Mouse (Mus musculus) limb, embryonic 10.5 days (tissue): ENCODE results near the gene Krt39. TPM values are rescaled to one million over a fixed set of nuclear protein-coding genes. Genes with fewer than 3 reads are reported as not detected.

Experiments
- DNase-seq: peaks from one replicate; pipeline ENCODE4 v3.0.0-alpha.2; 2017; ENCODE audit warnings: low spot score
- H3K27ac ChIP-seq: fragments of 300-500 bp; sonication (generic); 2 replicates; pipeline ENCODE4 v1.5.1; 2016; ENCODE audit warnings: mild to moderate bottlenecking
- H3K27me3 ChIP-seq: fragments of 300-500 bp; sonication (generic); 2 replicates; pipeline ENCODE4 v1.6.1; 2016; ENCODE audit warnings: low read depth, mild to moderate bottlenecking; ENCODE audit not compliant: poor library complexity, severe bottlenecking
- H3K36me3 ChIP-seq: fragments of 300-500 bp; sonication (generic); 2 replicates; pipeline ENCODE4 v1.6.1; 2016; ENCODE audit warnings: mild to moderate bottlenecking, moderate library complexity
- H3K4me1 ChIP-seq: fragments of 300-500 bp; sonication (generic); 2 replicates; pipeline ENCODE4 v1.6.1; 2016
- H3K4me3 ChIP-seq: fragments of 300-500 bp; sonication (generic); 2 replicates; pipeline ENCODE4 v1.5.1; 2016; ENCODE audit warnings: mild to moderate bottlenecking, moderate library complexity
- H3K9me3 ChIP-seq: fragments of 300-500 bp; sonication (generic); replicated peaks from 2 replicates; pipeline ENCODE4 v1.6.1; 2016; ENCODE audit warnings: mild to moderate bottlenecking
- WGBS: fragments of 180-500 bp; shearing (Covaris S2); methylation state at CpG from one replicate; pipeline ENCODE4 v1.1.7; 2016; 5-methylcytosine and 5-hydroxymethylcytosine counted together
- polyA plus RNA-seq: library from polyadenylated mRNA; unstranded; fragments of >200 nt; fragmentation: Nextera tagmentation; extraction: Ambion mirVana; gene quantifications from 2 replicates; pipeline ENCODE4 v1.2.1, GENCODE M21; 2016

Krt39 gene
- 0.16 and 0.20 TPM in 2 replicates for polyA plus RNA-seq

- no peaks in the 10 kb centered on the region for H3K36me3 ChIP-seq
- WGBS: 44% methylated on average over 13 of the region's 13 CpGs
- DNase-seq: no peak
- H3K27ac ChIP-seq: no peak within 1 kb of the TSS
- H3K9me3 ChIP-seq: no peaks in the 10 kb centered on the region
- no peaks in the 10 kb centered on the region for H3K4me1 ChIP-seq
- H3K27me3 ChIP-seq: no peaks in the 10 kb centered on the region
- no peak within 1 kb of the TSS for H3K4me3 ChIP-seq
These were observed at the start of gene Krt39 for GRCm38 (mm10) chr11:99521288-99521860. Gene Krt39 (minus strand): TSS chr11:99521338.

GRCm38 (mm10) chr11:99566530-99566929, 45.4 kb upstream of the Krt39 start, which contains the start of gene Krtap3-1:
Gene Krtap3-1 (minus strand): TSS chr11:99566630.
- no peak within 1 kb of the TSS for H3K27ac ChIP-seq
- no peaks in the 10 kb centered on the region for H3K9me3 ChIP-seq
- no peaks in the 10 kb centered on the region for H3K27me3 ChIP-seq
- DNase-seq: no peak
- no peaks in the 10 kb centered on the region for H3K36me3 ChIP-seq
- no peaks in the 10 kb centered on the region for H3K4me1 ChIP-seq
- WGBS: 85% methylated on average over 7 of the region's 7 CpGs
- H3K4me3 ChIP-seq: no peak within 1 kb of the TSS

- 85% methylated on average over 6 of the region's 6 CpGs for WGBS
- DNase-seq: no peak
These were observed 41.4 kb upstream of the Krt39 start for GRCm38 (mm10) chr11:99562580-99562979.

GRCm38 (mm10) chr11:99559366-99559765, 38.2 kb upstream of the Krt39 start, which contains the start of gene Gm11939:
Gene Gm11939 (minus strand): TSS chr11:99559466.
- no peaks in the 10 kb centered on the region for H3K4me1 ChIP-seq
- H3K27me3 ChIP-seq: no peaks in the 10 kb centered on the region
- DNase-seq: no peak
- H3K9me3 ChIP-seq: no peaks in the 10 kb centered on the region
- no peak within 1 kb of the TSS for H3K4me3 ChIP-seq
- no peaks in the 10 kb centered on the region for H3K36me3 ChIP-seq
- WGBS: 93% methylated on average over 9 of the region's 9 CpGs
- no peak within 1 kb of the TSS for H3K27ac ChIP-seq

More at GRCm38 (mm10) chr11:99562580-99562979, 41.4 kb upstream of the Krt39 start:
- H3K4me3 ChIP-seq: no peak overlapping the region
- H3K27me3 ChIP-seq: no peaks in the 10 kb centered on the region
- no peaks in the 10 kb centered on the region for H3K36me3 ChIP-seq
- H3K9me3 ChIP-seq: no peaks in the 10 kb centered on the region
- no peaks in the 10 kb centered on the region for H3K4me1 ChIP-seq
- no peak overlapping the region for H3K27ac ChIP-seq

- no peak overlapping the region for H3K27ac ChIP-seq
- H3K4me1 ChIP-seq: no peaks in the 10 kb centered on the region
- no peak overlapping the region for H3K4me3 ChIP-seq
- H3K36me3 ChIP-seq: no peaks in the 10 kb centered on the region
- DNase-seq: no peak
- H3K9me3 ChIP-seq: no peaks in the 10 kb centered on the region
- 88% methylated on average over 3 of the region's 3 CpGs for WGBS
- H3K27me3 ChIP-seq: no peaks in the 10 kb centered on the region
These were observed 37.0 kb upstream of the Krt39 start for GRCm38 (mm10) chr11:99557976-99558745.

GRCm38 (mm10) chr11:99556753-99557152, 35.6 kb upstream of the Krt39 start, which contains the start of gene Krtap3-2:
Gene Krtap3-2 (minus strand): TSS chr11:99556853.
- Histone ChIP-seq H3K4me1 (no peaks in the 10 kb centered on the region), H3K9me3 (no peaks in the 10 kb centered on the region), H3K27ac (no peak within 1 kb of the TSS), H3K36me3 (no peaks in the 10 kb centered on the region), H3K27me3 (no peaks in the 10 kb centered on the region), H3K4me3 (no peak within 1 kb of the TSS)
- DNase-seq: no peak
- 57% methylated on average over 2 of the region's 2 CpGs for WGBS

- Histone ChIP-seq H3K27ac (no peak overlapping the region), H3K9me3 (no peaks in the 10 kb centered on the region), H3K36me3 (no peaks in the 10 kb centered on the region), H3K4me1 (no peaks in the 10 kb centered on the region), H3K27me3 (no peaks in the 10 kb centered on the region), H3K4me3 (no peak overlapping the region)
- 85% methylated on average over 2 of the region's 2 CpGs for WGBS
- no peak for DNase-seq
These were observed 35.1 kb upstream of the Krt39 start for GRCm38 (mm10) chr11:99556195-99556594.

- H3K4me3 ChIP-seq: no peak within 1 kb of the TSS
- DNase-seq: no peak
- 60% methylated on average over 4 of the region's 4 CpGs for WGBS
- no peak within 1 kb of the TSS for H3K27ac ChIP-seq
- no peaks in the 10 kb centered on the region for H3K36me3 ChIP-seq
- H3K27me3 ChIP-seq: no peaks in the 10 kb centered on the region
- no peaks in the 10 kb centered on the region for H3K4me1 ChIP-seq
- H3K9me3 ChIP-seq: no peaks in the 10 kb centered on the region
These were observed 29.6 kb upstream of the Krt39 start, which contains the start of gene Krtap3-3 for GRCm38 (mm10) chr11:99550765-99551164. Gene Krtap3-3 (minus strand): TSS chr11:99550865.

- DNase-seq: no peak
- Histone ChIP-seq H3K4me3 (no peak overlapping the region), H3K27ac (no peak overlapping the region), H3K27me3 (no peaks in the 10 kb centered on the region), H3K4me1 (no peaks in the 10 kb centered on the region), H3K9me3 (no peaks in the 10 kb centered on the region), H3K36me3 (no peaks in the 10 kb centered on the region)
These were observed 26.8 kb upstream of the Krt39 start for GRCm38 (mm10) chr11:99547892-99548291.

GRCm38 (mm10) chr11:99539721-99540120, 18.6 kb upstream of the Krt39 start:
- Histone ChIP-seq H3K36me3 (no peaks in the 10 kb centered on the region), H3K27me3 (no peaks in the 10 kb centered on the region), H3K4me3 (no peak overlapping the region), H3K9me3 (no peaks in the 10 kb centered on the region), H3K4me1 (peaks cover 3% of the 10 kb centered on the region; the same call in 1 of the 2 replicates), H3K27ac (no peak overlapping the region)
- 88% methylated on average over 9 of the region's 9 CpGs for WGBS
- no peak for DNase-seq

GRCm38 (mm10) chr11:99514098-99514497, 7.0 kb downstream of the Krt39 start:
- Histone ChIP-seq H3K9me3 (no peaks in the 10 kb centered on the region), H3K27ac (no peak overlapping the region), H3K36me3 (no peaks in the 10 kb centered on the region), H3K27me3 (no peaks in the 10 kb centered on the region), H3K4me1 (no peaks in the 10 kb centered on the region), H3K4me3 (no peak overlapping the region)
- no peak for DNase-seq
- 88% methylated on average over 8 of the region's 8 CpGs for WGBS

GRCm38 (mm10) chr11:99500095-99500805, 20.9 kb downstream of the Krt39 start:
- Histone ChIP-seq H3K9me3 (no peaks in the 10 kb centered on the region), H3K36me3 (no peaks in the 10 kb centered on the region), H3K4me1 (no peaks in the 10 kb centered on the region), H3K27ac (no peak overlapping the region), H3K27me3 (no peaks in the 10 kb centered on the region), H3K4me3 (no peak overlapping the region)
- WGBS: 86% methylated on average over 9 of the region's 9 CpGs
- DNase-seq: no peak

GRCm38 (mm10) chr11:99496460-99496859, 24.7 kb downstream of the Krt39 start:
- Histone ChIP-seq H3K4me3 (no peak overlapping the region), H3K27ac (no peak overlapping the region), H3K4me1 (peaks cover 16% of the 10 kb centered on the region; the same call in 1 of the 2 replicates), H3K36me3 (no peaks in the 10 kb centered on the region), H3K9me3 (no peaks in the 10 kb centered on the region), H3K27me3 (no peaks in the 10 kb centered on the region)
- no peak for DNase-seq
- 90% methylated on average over 4 of the region's 4 CpGs for WGBS
